Mouse (Mus musculus) limb, embryonic 13.5 days (tissue): ENCODE data around the gene Pgm5. TPM values are rescaled to one million over a fixed set of nuclear protein-coding genes. Genes with fewer than 3 reads are reported as not detected.
"Not testable (repeated sequence)": the region's sequence is repeated elsewhere in the genome, so short reads cannot be mapped to it uniquely, and the experiment has no call there.

ENCODE experiments used
- ATAC-seq: fragments of 200-750 bp; cut with Nextera tagmentation; 2 replicates; pipeline ENCODE4 v1.8.0; 2017; ENCODE audit warnings: low read depth, moderate number of reproducible peaks, moderate TSS enrichment; ENCODE audit not compliant: low FRiP score
- H3K27ac ChIP-seq: fragments of 300-500 bp; sonication (generic); 2 replicates; pipeline ENCODE4 v1.5.1; 2015; ENCODE audit warnings: inconsistent platforms, mild to moderate bottlenecking, moderate library complexity
- H3K27me3 ChIP-seq: fragments of 300-500 bp; sonication (generic); 2 replicates; pipeline ENCODE4 v1.6.1; 2015; ENCODE audit warnings: mild to moderate bottlenecking, inconsistent platforms
- H3K36me3 ChIP-seq: fragments of 300-500 bp; sonication (generic); 2 replicates; pipeline ENCODE4 v1.6.1; 2015; ENCODE audit warnings: inconsistent platforms, mild to moderate bottlenecking, moderate library complexity
- H3K4me1 ChIP-seq: fragments of 300-500 bp; sonication (generic); 2 replicates; pipeline ENCODE4 v1.6.1; 2015; ENCODE audit warnings: inconsistent platforms
- H3K4me2 ChIP-seq: fragments of 300-500 bp; sonication (generic); replicated peaks from 2 replicates; pipeline ENCODE4 v1.6.1; 2015; ENCODE audit warnings: inconsistent platforms, mild to moderate bottlenecking, moderate library complexity
- H3K4me3 ChIP-seq: fragments of 300-500 bp; sonication (generic); 2 replicates; pipeline ENCODE4 v1.5.1; 2015; ENCODE audit warnings: moderate library complexity, mild to moderate bottlenecking, inconsistent platforms
- H3K9ac ChIP-seq: fragments of 300-500 bp; sonication (generic); 2 replicates; pipeline ENCODE4 v1.6.1; 2015; ENCODE audit warnings: mild to moderate bottlenecking, inconsistent platforms
- H3K9me3 ChIP-seq: fragments of 300-500 bp; sonication (generic); 2 replicates; pipeline ENCODE4 v1.6.1; 2016; ENCODE audit warnings: inconsistent platforms
- WGBS: fragments of 180-500 bp; shearing (Covaris S2); methylation state at CpG from one replicate; pipeline ENCODE4 v1.1.7; 2015; 5-methylcytosine and 5-hydroxymethylcytosine counted together
- polyA plus RNA-seq: library from polyadenylated mRNA; unstranded; fragments of >200 nt; fragmentation: Nextera tagmentation; extraction: Ambion mirVana; gene quantifications from 2 replicates; pipeline ENCODE4 v1.2.1, GENCODE M21; 2015

Gene Pgm5
- polyA plus RNA-seq, 1 experiment from 2014 or later = 2.8 TPM

- Histone ChIP-seq H3K4me1 (peaks cover 25% of the 10 kb centered on the region), H3K9me3 (no peaks in the 10 kb centered on the region), H3K36me3 (no peaks in the 10 kb centered on the region), H3K27me3 (peaks cover 78% of the 10 kb centered on the region), H3K4me2 (peak overlapping the region; percentile 53), H3K9ac (no peak overlapping the region), H3K4me3 (peak overlapping the region; percentile 30), H3K27ac (no peak overlapping the region)
- ATAC-seq = no peak
- 1% methylated on average over 57 of the region's 57 CpGs for WGBS
These were observed 35.6 kb upstream of the Pgm5 start for GRCm38 (mm10) chr19:24897006-24897895.

- Histone ChIP-seq H3K36me3 (no peaks in the 10 kb centered on the region), H3K27ac (no peak overlapping the region), H3K4me2 (no peak overlapping the region), H3K4me3 (no peak overlapping the region), H3K9ac (no peak overlapping the region), H3K9me3 (no peaks in the 10 kb centered on the region), H3K4me1 (peaks cover 25% of the 10 kb centered on the region), H3K27me3 (peaks cover 71% of the 10 kb centered on the region)
- no peak for ATAC-seq
- WGBS = 17% methylated on average over 4 of the region's 4 CpGs
These were observed 34.9 kb upstream of the Pgm5 start for GRCm38 (mm10) chr19:24896536-24896935.

DNA sequence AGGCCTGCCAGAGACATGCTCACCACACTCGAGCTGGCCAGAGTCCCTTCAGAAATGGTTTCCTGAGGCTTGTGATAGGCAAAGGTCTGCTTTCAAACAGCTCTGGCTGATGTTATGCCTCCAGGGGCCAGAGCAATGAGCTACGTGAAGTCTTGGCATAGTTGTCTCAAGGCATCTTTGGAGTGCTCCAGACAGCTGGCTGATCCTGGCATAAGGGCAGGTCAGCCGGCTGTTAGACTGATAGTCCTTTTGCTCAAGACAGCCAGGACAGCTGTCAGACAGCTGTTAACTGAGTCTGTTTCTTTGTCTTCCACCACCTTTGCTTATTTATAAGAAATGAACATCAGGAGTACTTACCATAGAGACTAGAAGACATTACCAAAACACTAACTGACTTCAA is 25.2 kb upstream of the Pgm5 start:
- WGBS = 69% methylated on average over 3 of the region's 3 CpGs
- Histone ChIP-seq H3K27ac (no peak overlapping the region), H3K4me1 (no peaks in the 10 kb centered on the region), H3K9me3 (0 out of 2 replicates have a peak, but pooled peaks cover 3% of the 10 kb centered on the region), H3K36me3 (no peaks in the 10 kb centered on the region), H3K27me3 (peaks cover 24% of the 10 kb centered on the region; the same call in 1 of the 2 replicates), H3K4me2 (no peak overlapping the region), H3K9ac (no peak overlapping the region), H3K4me3 (no peak overlapping the region)
- no peak for ATAC-seq

- Histone ChIP-seq H3K36me3 (no peaks in the 10 kb centered on the region), H3K9ac (no peak overlapping the region), H3K4me2 (no peak overlapping the region), H3K4me3 (no peak overlapping the region), H3K27ac (no peak overlapping the region), H3K4me1 (no peaks in the 10 kb centered on the region), H3K9me3 (0 out of 2 replicates have a peak, but pooled peaks cover 3% of the 10 kb centered on the region), H3K27me3 (peaks cover 22% of the 10 kb centered on the region; the same call in 1 of the 2 replicates)
- no peak; the same call in 1 of the 2 replicates for ATAC-seq
- 12% methylated on average over 5 of the region's 5 CpGs for WGBS
These were observed 23.8 kb upstream of the Pgm5 start for GRCm38 (mm10) chr19:24885504-24885903.

DNA sequence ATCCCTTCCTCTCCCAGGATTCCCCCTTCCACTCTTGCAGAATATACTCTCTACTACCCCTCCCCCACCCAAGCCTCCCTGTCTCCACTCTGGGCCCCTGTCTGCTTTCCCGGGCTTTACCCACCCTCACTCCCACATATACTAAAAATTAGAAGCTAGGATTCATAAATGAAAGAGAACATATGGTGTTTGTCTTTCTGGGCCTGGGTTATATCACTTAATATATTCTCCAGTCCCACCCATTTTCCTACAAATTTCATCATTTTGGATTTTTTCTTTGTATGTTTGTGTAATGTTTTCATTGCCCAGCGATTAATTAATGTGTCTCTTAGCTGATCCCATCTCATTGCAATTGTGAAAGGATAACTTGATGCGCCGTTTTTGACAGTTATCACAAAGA is 19.6 kb upstream of the Pgm5 start:
- Histone ChIP-seq H3K4me1 (no peaks in the 10 kb centered on the region), H3K9me3 (no peaks in the 10 kb centered on the region), H3K4me2 (no peak overlapping the region), H3K27ac (no peak overlapping the region), H3K4me3 (no peak overlapping the region), H3K27me3 (peaks cover 6% of the 10 kb centered on the region; the same call in 1 of the 2 replicates), H3K9ac (no peak overlapping the region), H3K36me3 (no peaks in the 10 kb centered on the region)
- 63% methylated on average over 4 of the region's 4 CpGs for WGBS
- ATAC-seq = no peak

DNA sequence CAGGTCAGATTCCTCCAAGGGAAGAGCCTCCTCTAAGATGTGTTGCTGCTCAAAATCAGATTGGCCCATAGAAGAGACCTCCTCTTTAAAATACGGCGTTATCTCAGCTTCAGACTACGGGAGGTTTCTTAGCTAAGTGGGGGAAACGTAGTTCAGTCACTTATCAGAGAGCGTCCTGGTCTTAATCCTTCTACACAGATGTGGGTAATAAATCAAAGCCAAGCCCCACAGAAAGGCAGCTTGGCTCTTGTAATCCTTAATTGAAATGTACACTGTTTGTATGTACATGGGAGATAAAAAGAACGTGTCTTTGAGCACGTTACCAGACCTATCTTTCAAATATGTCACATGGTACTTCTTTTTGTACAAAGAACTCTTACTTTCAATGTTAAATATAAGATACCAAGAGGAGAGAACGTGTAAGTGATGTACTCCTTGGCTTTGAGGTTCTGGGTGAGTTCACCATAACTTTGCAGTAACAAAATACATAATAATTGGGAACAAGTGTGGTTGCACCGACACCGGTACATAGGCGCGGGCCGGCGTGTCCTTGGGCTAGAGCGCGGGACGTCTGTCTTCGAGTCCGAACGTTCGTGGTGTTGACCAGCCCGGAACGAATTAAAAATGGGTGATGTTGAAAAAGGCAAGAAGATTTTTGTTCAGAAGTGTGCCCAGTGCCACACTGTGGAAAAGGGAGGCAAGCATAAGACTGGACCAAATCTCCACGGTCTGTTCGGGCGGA is 13.6 kb upstream of the Pgm5 start, which contains the start of gene Gm10053:
Gene Gm10053, plus strand, starts transcription at position 558 of the 742 bp plus-strand sequence.
- H3K27ac ChIP-seq, H3K4me1 ChIP-seq, H3K9ac ChIP-seq, ATAC-seq, H3K4me2 ChIP-seq, H3K36me3 ChIP-seq, H3K4me3 ChIP-seq, H3K27me3 ChIP-seq, H3K9me3 ChIP-seq: not testable (repeated sequence)
- WGBS = 68% methylated on average over 23 of the region's 26 CpGs

GRCm38 (mm10) chr19:24873873-24874272 is 12.2 kb upstream of the Pgm5 start:
- 49% methylated on average over 2 of the region's 2 CpGs for WGBS

GRCm38 (mm10) chr19:24871037-24871635 is 9.5 kb upstream of the Pgm5 start:
- no peaks in the 10 kb centered on the region for H3K9me3 ChIP-seq
- peaks cover 8% of the 10 kb centered on the region for H3K27me3 ChIP-seq
- peak overlapping the region; percentile 39 for H3K4me3 ChIP-seq
- 14% methylated on average over 18 of the region's 18 CpGs for WGBS
- no peak overlapping the region for H3K27ac ChIP-seq
- H3K9ac ChIP-seq = no peak overlapping the region
- no peaks in the 10 kb centered on the region for H3K36me3 ChIP-seq
- H3K4me2 ChIP-seq = peak overlapping the region; percentile 60
- peaks cover 11% of the 10 kb centered on the region for H3K4me1 ChIP-seq
- peak; percentile 78 for ATAC-seq

More at GRCm38 (mm10) chr19:24873873-24874272, 12.2 kb upstream of the Pgm5 start:
- Histone ChIP-seq H3K9me3 (no peaks in the 10 kb centered on the region), H3K27me3 (peaks cover 6% of the 10 kb centered on the region), H3K9ac (no peak overlapping the region), H3K4me3 (no peak overlapping the region), H3K27ac (no peak overlapping the region), H3K36me3 (no peaks in the 10 kb centered on the region), H3K4me2 (no peak overlapping the region), H3K4me1 (peaks cover 6% of the 10 kb centered on the region; the same call in 1 of the 2 replicates)
- ATAC-seq = no peak

DNA sequence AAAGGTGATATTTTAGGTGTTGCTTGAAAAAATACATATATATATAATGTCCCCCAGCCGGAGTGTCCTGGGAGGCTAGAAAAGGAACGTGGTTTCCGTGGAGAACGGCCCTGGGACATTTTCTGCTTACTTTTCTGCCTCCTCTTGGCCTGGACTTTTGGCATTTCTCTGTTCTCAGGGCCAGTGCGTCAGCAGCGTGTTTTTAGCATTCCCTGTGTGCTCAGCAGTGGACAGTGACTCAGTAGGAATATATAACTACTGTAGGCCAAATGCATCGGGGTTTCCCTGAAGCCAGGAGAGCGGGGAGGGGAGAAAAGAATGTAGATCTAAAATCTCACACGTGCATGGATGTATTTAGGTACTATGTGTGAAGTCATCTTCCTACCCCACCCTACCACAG is 3.8 kb upstream of the Pgm5 start:
- 79% methylated on average over 9 of the region's 9 CpGs for WGBS
- H3K9me3 ChIP-seq = no peaks in the 10 kb centered on the region
- H3K36me3 ChIP-seq = no peaks in the 10 kb centered on the region
- no peak overlapping the region for H3K27ac ChIP-seq
- H3K4me1 ChIP-seq = peaks cover 21% of the 10 kb centered on the region
- no peak overlapping the region for H3K9ac ChIP-seq
- no peak overlapping the region for H3K4me2 ChIP-seq
- peaks cover 26% of the 10 kb centered on the region for H3K27me3 ChIP-seq
- no peak overlapping the region for H3K4me3 ChIP-seq
- no peak for ATAC-seq

- peaks cover 28% of the 10 kb centered on the region for H3K27me3 ChIP-seq
- peak overlapping the region; percentile 71 for H3K9ac ChIP-seq
- H3K4me2 ChIP-seq = peak overlapping the region; percentile 85
- peaks cover 11% of the 10 kb centered on the region; the same call in 1 of the 2 replicates for H3K4me1 ChIP-seq
- peak overlapping the region; percentile 52; the same call in 1 of the 2 replicates for H3K27ac ChIP-seq
- H3K9me3 ChIP-seq = no peaks in the 10 kb centered on the region
- WGBS = 15% methylated on average over 13 of the region's 13 CpGs
- no peaks in the 10 kb centered on the region for H3K36me3 ChIP-seq
- peak; percentile 35; the same call in 1 of the 2 replicates for ATAC-seq
- peak overlapping the region; percentile 56 for H3K4me3 ChIP-seq
These were observed 411 bp downstream of the Pgm5 start for GRCm38 (mm10) chr19:24861276-24861611.

DNA sequence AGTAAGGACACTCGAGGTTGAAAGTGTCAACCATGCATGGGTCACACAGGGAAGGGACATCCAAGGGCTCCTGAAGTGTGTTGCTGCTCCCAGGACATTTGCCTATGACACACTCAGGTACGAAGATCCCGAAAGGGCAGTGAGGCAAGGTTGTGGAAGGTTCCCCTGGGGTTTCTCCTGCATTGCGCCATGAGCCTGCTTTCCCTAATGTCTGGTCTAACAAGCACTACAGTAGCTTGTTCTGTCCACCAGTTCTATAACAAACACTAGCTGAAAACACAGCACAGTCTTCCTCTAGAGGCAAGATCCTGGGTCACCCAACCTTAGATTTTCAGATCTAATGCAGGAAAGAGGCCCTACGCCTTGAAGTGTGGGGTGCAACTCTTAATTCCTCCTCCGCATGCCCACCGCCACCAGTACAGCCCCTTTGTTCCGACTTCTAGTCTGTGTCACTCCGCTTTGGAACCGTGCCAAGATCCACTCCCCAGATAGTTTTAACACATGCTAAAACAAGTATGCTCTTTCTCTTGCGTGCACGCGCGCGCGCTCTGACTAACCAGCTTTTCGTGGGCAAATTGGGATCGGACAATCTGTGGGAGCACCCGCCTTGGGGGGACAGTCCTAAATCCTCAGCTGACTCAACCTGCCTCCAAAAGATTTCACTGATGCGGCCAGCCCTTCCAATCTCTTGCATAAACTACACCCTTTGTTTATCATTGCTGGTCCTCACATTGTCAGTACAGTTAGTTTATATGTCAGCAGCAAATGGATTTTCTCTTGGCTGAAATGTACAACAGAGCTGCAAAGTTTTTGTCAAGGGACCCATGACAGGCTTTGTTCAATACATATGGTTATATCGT is 10.0 kb downstream of the Pgm5 start:
- Histone ChIP-seq H3K4me3 (no peak overlapping the region), H3K9me3 (no peaks in the 10 kb centered on the region), H3K27me3 (no peaks in the 10 kb centered on the region), H3K9ac (no peak overlapping the region), H3K27ac (no peak overlapping the region), H3K36me3 (no peaks in the 10 kb centered on the region), H3K4me1 (peaks cover 28% of the 10 kb centered on the region), H3K4me2 (peak overlapping the region; percentile 37)
- WGBS = 55% methylated on average over 21 of the region's 21 CpGs
- ATAC-seq = no peak; the same call in 1 of the 2 replicates
